Mouse (Mus musculus) heart, postnatal 0 days (tissue): Measurements from ENCODE around the gene Hspa5. TPM values are rescaled to one million over a fixed set of nuclear protein-coding genes. Genes with fewer than 3 reads are reported as not detected.
"Not testable (repeated sequence)": the region's sequence is repeated elsewhere in the genome, so short reads cannot be mapped to it uniquely, and the experiment has no call there.

Experiments used
- ATAC-seq: fragments of 200-750 bp; cut with Nextera tagmentation; 2 replicates; pipeline ENCODE4 v1.8.0; 2017; ENCODE audit warnings: low read depth, moderate number of reproducible peaks, moderate library complexity; ENCODE audit not compliant: insufficient read depth
- DNase-seq: peaks from one replicate; pipeline ENCODE4 v3.0.0-alpha.2; 2016; ENCODE audit warnings: low spot score
- H3K27ac ChIP-seq: fragments of 300-500 bp; sonication (generic); 2 replicates; pipeline ENCODE4 v1.5.1; 2014; ENCODE audit warnings: low read depth, mild to moderate bottlenecking
- H3K27me3 ChIP-seq: fragments of 300-500 bp; sonication (generic); 2 replicates; pipeline ENCODE4 v1.6.1; 2014; ENCODE audit warnings: low read length, mixed read lengths; ENCODE audit not compliant: control insufficient read depth, insufficient read depth
- H3K36me3 ChIP-seq: fragments of 300-500 bp; sonication (generic); replicated peaks from 2 replicates; pipeline ENCODE4 v1.6.1; 2014; ENCODE audit warnings: low read length, mixed read lengths; ENCODE audit not compliant: control insufficient read depth, insufficient read depth
- H3K4me1 ChIP-seq: fragments of 300-500 bp; sonication (generic); 2 replicates; pipeline ENCODE4 v1.6.1; 2014; ENCODE audit warnings: antibody characterized with exemption; ENCODE audit not compliant: control insufficient read depth, insufficient read depth
- H3K4me2 ChIP-seq: fragments of 300-500 bp; sonication (generic); 2 replicates; pipeline ENCODE4 v1.6.1; 2014; ENCODE audit warnings: low read depth, mild to moderate bottlenecking, low read length, moderate library complexity
- H3K4me3 ChIP-seq: fragments of 300-500 bp; sonication (generic); 2 replicates; pipeline ENCODE4 v1.5.1; 2014; ENCODE audit warnings: low read depth, low read length
- H3K9ac ChIP-seq: fragments of 300-500 bp; sonication (generic); replicated peaks from 2 replicates; pipeline ENCODE4 v1.6.1; 2014; ENCODE audit warnings: low read depth, low read length, mixed read lengths
- H3K9me3 ChIP-seq: fragments of 300-500 bp; sonication (generic); replicated peaks from 2 replicates; pipeline ENCODE4 v1.6.1; 2016; ENCODE audit warnings: low read length; ENCODE audit not compliant: control insufficient read depth
- CTCF ChIP-seq: IDR thresholded peaks from 2 replicates; pipeline ENCODE4 v1.5.1; 2016; ENCODE audit warnings: antibody characterized with exemption, control low read depth, low read depth
- EP300 ChIP-seq: IDR thresholded peaks from 2 replicates; pipeline ENCODE4 v1.6.1; 2016; ENCODE audit warnings: antibody characterized with exemption, low read depth
- WGBS: fragments of 180-500 bp; shearing (Covaris S2); extraction: QIAGEN DNeasy Blood & Tissue Kit; methylation state at CpG from one replicate; pipeline ENCODE4 v1.1.7; 2014; 5-methylcytosine and 5-hydroxymethylcytosine counted together
- polyA plus RNA-seq: library from polyadenylated mRNA; unstranded; fragments of >200 nt; fragmentation: Nextera tagmentation; extraction: Ambion mirVana; gene quantifications from 2 replicates; pipeline ENCODE4 v1.2.1, GENCODE M21; 2015
- total RNA-seq: library from RNA; depleted of rRNA; stranded (reverse); fragments of >200 nt; gene quantifications from 2 replicates; pipeline ENCODE4 v1.2.3, GENCODE M21; 2014; ENCODE audit warnings: low replicate concordance

Gene Hspa5
- total and polyA plus RNA-seq, 2 experiments from 2014 or later = 175 to 348 TPM

DNA sequence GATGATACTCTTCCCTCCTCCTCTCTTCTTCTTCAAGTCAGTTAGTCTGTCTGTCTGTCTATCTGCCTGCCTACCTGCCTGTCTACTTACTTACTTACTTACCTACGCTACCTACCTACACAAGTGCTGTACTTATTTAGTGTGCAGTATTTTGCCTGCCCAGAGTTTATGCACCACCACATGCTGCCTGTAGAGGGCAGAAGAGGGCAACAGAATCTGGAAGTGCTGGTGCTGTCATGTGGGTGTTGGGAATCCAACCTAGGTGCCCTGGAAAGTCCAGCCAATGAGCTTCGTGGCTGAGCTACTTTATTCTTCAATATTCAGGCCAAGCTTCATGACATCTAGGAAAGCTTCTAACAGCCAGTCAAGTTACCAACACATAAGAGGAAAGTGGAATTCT is 12.3 kb downstream of the Hspa5 start:
- Histone ChIP-seq H3K4me3 (no peak overlapping the region), H3K36me3 (peaks cover 54% of the 10 kb centered on the region), H3K4me1 (peaks cover 10% of the 10 kb centered on the region; the same call in 1 of the 2 replicates), H3K27me3 (no peaks in the 10 kb centered on the region), H3K27ac (no peak overlapping the region), H3K4me2 (no peak overlapping the region), H3K9ac (no peak overlapping the region), H3K9me3 (no peaks in the 10 kb centered on the region)
- WGBS = 89% methylated on average over 2 of the region's 2 CpGs
- TF ChIP-seq EP300 (no peak), CTCF (peak; percentile 73)
- peak; percentile 33 for DNase-seq
- no peak for ATAC-seq

DNA sequence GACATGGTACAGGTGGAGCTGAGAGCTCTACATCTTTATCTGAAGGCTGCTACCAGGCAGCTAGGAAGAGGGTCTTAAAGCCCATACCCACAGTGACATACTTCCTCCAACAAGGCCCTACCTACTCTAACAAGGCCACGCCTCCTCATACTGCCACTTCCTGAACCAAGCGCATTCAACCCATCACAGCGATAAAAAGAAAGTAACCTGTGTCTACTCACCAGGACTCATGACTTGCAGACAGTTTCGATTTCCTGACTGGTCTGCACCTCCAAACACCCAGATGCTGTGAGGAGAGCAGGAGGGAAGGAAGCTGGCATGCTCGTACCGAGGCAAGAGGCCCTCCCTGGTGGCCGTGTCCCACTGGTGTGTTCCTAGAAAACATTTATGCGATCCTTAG is 18.5 kb downstream of the Hspa5 start:
- TF ChIP-seq CTCF (no peak), EP300 (no peak)
- Histone ChIP-seq H3K9me3 (no peaks in the 10 kb centered on the region), H3K4me2 (no peak overlapping the region), H3K27me3 (no peaks in the 10 kb centered on the region), H3K27ac (no peak overlapping the region), H3K36me3 (peaks cover 43% of the 10 kb centered on the region), H3K9ac (0 out of 2 replicates have a peak overlapping the region, but pooled peaks have one; percentile 6), H3K4me3 (no peak overlapping the region), H3K4me1 (peaks cover 6% of the 10 kb centered on the region; the same call in 1 of the 2 replicates)
- ATAC-seq (no peak), DNase-seq (no peak)
- 90% methylated on average over 8 of the region's 8 CpGs for WGBS

DNA sequence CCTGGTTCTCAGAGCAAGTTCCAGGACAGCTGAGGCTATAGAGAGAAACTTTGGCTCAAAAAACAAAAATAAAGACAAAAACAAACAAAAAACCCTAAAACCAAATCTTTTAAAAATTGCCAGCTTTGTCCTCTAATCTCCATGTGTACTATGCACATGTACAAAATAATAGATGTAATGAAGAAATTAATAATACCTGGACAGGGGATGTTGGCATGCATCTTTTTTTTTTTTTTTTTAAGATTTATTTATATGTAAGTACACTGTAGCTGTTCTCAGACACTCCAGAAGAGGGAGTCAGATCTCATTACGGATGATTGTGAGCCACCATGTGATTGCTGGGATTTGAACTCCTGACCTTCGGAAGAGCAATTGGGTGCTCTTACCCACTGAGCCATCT is 20.8 kb downstream of the Hspa5 start:
- H3K9me3 ChIP-seq = not testable (repeated sequence)

DNA sequence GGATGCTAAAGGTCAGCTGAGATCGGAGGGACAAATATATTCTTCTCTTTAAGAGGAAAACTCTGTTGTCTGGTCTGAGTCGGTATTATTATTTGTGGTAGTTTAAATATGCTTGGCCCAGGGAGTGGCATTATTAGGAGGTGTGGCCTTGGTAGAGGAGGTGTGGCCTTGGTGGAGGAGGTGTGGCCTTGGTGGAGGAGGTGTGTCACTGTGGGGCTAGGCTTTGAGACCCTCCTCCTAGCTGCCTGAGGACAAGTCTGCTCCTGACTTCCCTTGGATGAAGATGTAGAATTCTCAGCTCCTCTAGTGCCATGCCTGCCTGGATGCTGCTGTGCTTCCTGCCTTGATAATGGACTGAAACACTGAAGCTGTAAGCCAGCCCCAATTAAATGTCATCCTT is 22.7 kb downstream of the Hspa5 start:
- ATAC-seq = no peak
- 93% methylated on average over 2 of the region's 2 CpGs for WGBS

More for the DNA sequence above, 20.8 kb downstream of the Hspa5 start:
- peaks cover 41% of the 10 kb centered on the region for H3K36me3 ChIP-seq
- DNase-seq, H3K9ac ChIP-seq, H3K4me2 ChIP-seq, H3K4me3 ChIP-seq, H3K27ac ChIP-seq, H3K27me3 ChIP-seq, ATAC-seq, H3K4me1 ChIP-seq: not testable (repeated sequence)
- 88% methylated on average over 2 of the region's 2 CpGs for WGBS

DNA sequence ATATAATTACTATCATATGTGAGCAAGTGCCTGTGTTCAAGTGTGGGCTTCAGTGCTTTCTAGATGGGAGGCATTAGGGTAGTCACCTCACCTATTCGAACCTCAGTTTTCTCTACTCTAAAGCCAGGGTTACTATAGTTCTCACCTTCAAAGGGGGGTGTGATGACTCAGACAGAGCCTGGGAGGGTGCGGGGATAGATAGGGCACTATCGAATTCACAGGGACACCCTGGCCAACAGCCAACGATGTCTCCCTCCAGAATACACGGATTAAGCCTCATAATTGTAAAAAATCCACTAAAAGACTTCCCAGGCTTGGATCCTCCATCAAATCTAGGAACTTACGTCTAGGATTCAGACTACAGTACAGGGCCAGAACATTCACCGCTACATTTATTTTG is 23.7 kb downstream of the Hspa5 start:
- Histone ChIP-seq H3K9me3 (no peaks in the 10 kb centered on the region), H3K27me3 (no peaks in the 10 kb centered on the region), H3K36me3 (peaks cover 32% of the 10 kb centered on the region), H3K4me2 (no peak overlapping the region), H3K4me1 (peaks cover 9% of the 10 kb centered on the region; the same call in 1 of the 2 replicates), H3K27ac (no peak overlapping the region), H3K4me3 (no peak overlapping the region), H3K9ac (no peak overlapping the region)
- ATAC-seq (no peak), DNase-seq (no peak)
- 81% methylated on average over 7 of the region's 7 CpGs for WGBS
- TF ChIP-seq CTCF = no peak
- TF ChIP-seq EP300 = no peak

More for the DNA sequence above, 22.7 kb downstream of the Hspa5 start:
- Histone ChIP-seq H3K4me3 (no peak overlapping the region), H3K27ac (no peak overlapping the region), H3K4me2 (no peak overlapping the region), H3K9ac (no peak overlapping the region), H3K4me1 (0 out of 2 replicates have a peak, but pooled peaks cover 4% of the 10 kb centered on the region), H3K27me3 (no peaks in the 10 kb centered on the region), H3K9me3 (no peaks in the 10 kb centered on the region), H3K36me3 (peaks cover 39% of the 10 kb centered on the region)
- no peak for DNase-seq
- no peak for TF ChIP-seq EP300
- no peak for TF ChIP-seq CTCF
